Mouse (Mus musculus): ENCODE measurements at regions not wholly inside any gene's neighbourhood (a gene's known extent, or its start where the extent isn't known, plus 50 kb on each side); places are given as distances from the start of the nearest gene placed in this dataset.
A peak's percentile ranks its signal among the peaks of the same experiment; 100 is the strongest.

- no peak for DNase-seq (ENCODE audit: low read depth, low spot score)
These were observed 433.4 kb upstream of the Ptbp2 start for GRCm38 (mm10) chr3:120217710-120218109.

- peak; percentile 53 for DNase-seq (ENCODE audit: low read depth, low spot score)
These were observed 430.5 kb upstream of the Ptbp2 start for GRCm38 (mm10) chr3:120214616-120215250.

- DNase-seq (ENCODE audit: low read depth, low spot score) = no peak
These were observed 415.1 kb upstream of the Ptbp2 start for GRCm38 (mm10) chr3:120199403-120199802.

GRCm38 (mm10) chr3:120194501-120194900 lies 410.2 kb upstream of the Ptbp2 start:
- no peak for DNase-seq (ENCODE audit: low read depth, low spot score)

GRCm38 (mm10) chr3:120192439-120193326 lies 408.4 kb upstream of the Ptbp2 start:
- DNase-seq (ENCODE audit: low read depth, low spot score) = peak; percentile 70

GRCm38 (mm10) chr3:120189606-120190005 lies 405.3 kb upstream of the Ptbp2 start:
- DNase-seq (ENCODE audit: low read depth, low spot score) = no peak

GRCm38 (mm10) chr3:120180931-120181610 lies 396.8 kb upstream of the Ptbp2 start:
- DNase-seq (ENCODE audit: low read depth, low spot score) = no peak

GRCm38 (mm10) chr3:120175632-120176031 lies 391.4 kb upstream of the Ptbp2 start:
- DNase-seq (ENCODE audit: low read depth, low spot score) = peak; percentile 44

Data from telencephalon, adult 2 months (tissue).